Mouse (Mus musculus) kidney, adult 2 months (tissue): ENCODE results near the gene Smad1. TPM values are rescaled to one million over a fixed set of nuclear protein-coding genes. Genes with fewer than 3 reads are reported as not detected.

ENCODE experiments used
- DNase-seq: peaks from one replicate; pipeline ENCODE4 v3.0.0; 2021
- H3K27ac ChIP-seq: fragments of 200-500 bp; 2 replicates; pipeline ENCODE4 v1.5.1; 2012; ENCODE audit warnings: low read depth, low read length, control low read depth, inconsistent platforms; ENCODE audit not compliant: insufficient read depth
- H3K27me3 ChIP-seq: fragments of 200-500 bp; replicated peaks from 2 replicates; pipeline ENCODE4 v1.6.1; 2012; ENCODE audit warnings: mild to moderate bottlenecking, moderate library complexity, low read length, inconsistent platforms; ENCODE audit not compliant: control insufficient read depth, insufficient read depth
- H3K36me3 ChIP-seq: fragments of 200-500 bp; 2 replicates; pipeline ENCODE4 v1.6.1; 2012; ENCODE audit warnings: mild to moderate bottlenecking, moderate library complexity, low read length, inconsistent platforms; ENCODE audit not compliant: control insufficient read depth, insufficient read depth
- H3K4me1 ChIP-seq: fragments of 200-500 bp; 2 replicates; pipeline ENCODE4 v1.6.1; 2011; ENCODE audit warnings: low read length; ENCODE audit not compliant: control insufficient read depth, insufficient read depth
- H3K4me3 ChIP-seq: fragments of 200-500 bp; 2 replicates; pipeline ENCODE4 v1.5.1; 2011; ENCODE audit warnings: mild to moderate bottlenecking, low read depth, low read length, control low read depth; ENCODE audit not compliant: insufficient read depth
- CTCF ChIP-seq: fragments of 200-500 bp; conservative IDR thresholded peaks from 2 replicates; pipeline ENCODE4 v1.5.1; 2011; ENCODE audit warnings: low read depth, mild to moderate bottlenecking, control low read depth, low read length, moderate library complexity, mixed read lengths; ENCODE audit not compliant: insufficient read depth, insufficient read length
- POLR2A ChIP-seq: fragments of 200-500 bp; IDR thresholded peaks from one replicate; pipeline ENCODE4 v1.6.1; 2011; ENCODE audit warnings: low read depth, low read length, control low read depth
- WGBS: fragments of 180-500 bp; shearing (Covaris S2); methylation state at CpG from one replicate; pipeline ENCODE4 v1.1.7; 2018; 5-methylcytosine and 5-hydroxymethylcytosine counted together
- polyA plus RNA-seq: library from polyadenylated mRNA; depleted of rRNA; stranded (reverse); fragments of >200 nt; gene quantifications from 2 replicates; pipeline ENCODE4 v1.2.3, GENCODE M21; 2012

Gene Smad1
- polyA plus RNA-seq, 1 experiment, result 20.8 TPM

DNA sequence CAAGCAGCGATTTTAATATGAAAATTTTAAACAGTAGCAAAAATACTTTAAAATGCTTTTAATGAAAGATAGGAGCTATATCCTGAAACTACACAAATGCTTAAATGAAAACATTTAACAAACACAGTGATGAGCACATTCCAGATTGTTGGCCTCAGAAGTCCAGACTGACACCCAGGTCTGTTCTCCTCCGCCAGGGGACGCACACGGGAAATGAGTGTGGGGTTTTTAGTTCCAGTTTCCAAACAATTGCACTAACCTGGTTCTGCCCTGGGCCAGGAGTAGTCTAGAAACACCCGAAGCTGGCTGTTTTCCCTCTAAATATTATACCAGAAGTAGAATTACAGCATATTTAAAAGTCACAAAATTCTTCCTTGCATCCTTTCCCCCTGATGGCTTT, 99.6 kb downstream of the Smad1 start:
- Histone ChIP-seq H3K4me1 (peaks cover 3% of the 10 kb centered on the region; the same call in 1 of the 2 replicates), H3K4me3 (no peak overlapping the region), H3K36me3 (no peaks in the 10 kb centered on the region), H3K27me3 (no peaks in the 10 kb centered on the region), H3K27ac (no peak overlapping the region)
- WGBS, result 56% methylated on average over 5 of the region's 5 CpGs
- peak; percentile 35; the same call in 1 of the 2 replicates for TF ChIP-seq CTCF
- no peak for TF ChIP-seq POLR2A
- peak; percentile 39 for DNase-seq

DNA sequence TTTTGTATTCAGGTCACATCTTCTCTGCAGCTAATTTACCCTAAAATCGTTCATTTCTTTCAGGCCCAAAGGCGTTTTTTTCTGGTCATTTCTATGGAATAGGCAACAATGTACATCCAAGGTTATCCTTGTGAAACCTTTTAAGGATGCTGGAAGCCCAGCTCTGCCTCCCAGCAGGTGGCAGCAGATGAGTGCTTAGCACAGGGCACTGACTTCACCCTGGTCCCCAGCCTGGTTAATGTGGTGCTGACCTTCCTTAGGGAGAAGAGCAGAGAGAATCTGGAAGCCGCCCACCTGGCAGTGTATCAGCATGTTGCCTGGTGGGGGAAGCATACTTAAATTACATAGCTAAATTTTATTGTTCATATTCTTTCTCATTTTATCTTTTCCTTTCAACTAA, 101.6 kb downstream of the Smad1 start:
- Histone ChIP-seq H3K4me1 (peaks cover 7% of the 10 kb centered on the region; the same call in 1 of the 2 replicates), H3K36me3 (no peaks in the 10 kb centered on the region), H3K27me3 (no peaks in the 10 kb centered on the region), H3K27ac (no peak overlapping the region), H3K4me3 (no peak overlapping the region)
- DNase-seq, result peak; percentile 80
- TF ChIP-seq POLR2A (no peak), CTCF (peak; percentile 97)
- 24% methylated on average over 3 of the region's 3 CpGs for WGBS

DNA sequence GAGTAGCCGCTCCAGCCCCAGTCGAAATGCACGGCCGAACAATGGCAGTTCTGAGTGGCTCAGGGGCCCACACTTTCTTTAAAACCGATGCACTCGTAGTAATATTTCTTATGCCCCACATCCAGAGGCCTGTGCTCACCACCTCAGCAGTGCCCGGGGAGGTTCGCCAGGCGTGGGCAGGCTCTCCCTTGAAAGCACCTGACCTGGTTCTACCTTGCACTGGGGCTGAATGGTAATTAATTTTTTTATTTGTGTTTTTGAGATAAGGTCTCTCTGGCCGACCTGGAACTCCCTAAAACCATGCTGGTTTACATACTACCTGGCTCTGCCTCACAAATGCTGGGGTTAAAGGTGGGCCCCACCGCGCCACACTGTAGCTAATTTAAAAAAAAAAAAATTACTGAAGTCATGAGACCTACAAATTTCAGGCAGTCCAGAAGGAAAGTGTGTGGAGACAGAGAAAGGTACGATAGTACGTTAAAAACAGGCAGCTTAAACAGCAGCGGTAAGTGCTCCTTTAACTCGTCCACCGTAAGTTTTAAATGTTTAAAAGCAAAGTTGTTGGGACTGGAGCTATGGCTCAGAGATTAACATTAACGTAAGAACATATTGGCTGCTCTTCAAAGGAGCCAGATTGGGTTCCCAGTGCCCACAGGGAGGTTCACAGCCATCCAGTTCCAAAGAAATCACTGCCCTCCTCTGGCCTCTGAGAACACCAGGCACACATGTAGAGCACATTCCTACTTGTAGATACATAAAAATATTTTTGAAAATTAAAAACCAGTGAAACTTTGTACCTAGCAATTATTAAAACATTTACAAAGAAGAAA, 103.8 kb downstream of the Smad1 start:
- peak; percentile 25 for DNase-seq
- 11% methylated on average over 18 of the region's 18 CpGs for WGBS
- H3K36me3 ChIP-seq, result no peaks in the 10 kb centered on the region
- TF ChIP-seq CTCF (0 out of 2 replicates have a peak, but pooled peaks have one; percentile 8), POLR2A (no peak)
- peak overlapping the region; percentile 81 for H3K27ac ChIP-seq
- H3K4me3 ChIP-seq, result peak overlapping the region; percentile 69
- no peaks in the 10 kb centered on the region for H3K27me3 ChIP-seq
- peaks cover 7% of the 10 kb centered on the region; the same call in 1 of the 2 replicates for H3K4me1 ChIP-seq

DNA sequence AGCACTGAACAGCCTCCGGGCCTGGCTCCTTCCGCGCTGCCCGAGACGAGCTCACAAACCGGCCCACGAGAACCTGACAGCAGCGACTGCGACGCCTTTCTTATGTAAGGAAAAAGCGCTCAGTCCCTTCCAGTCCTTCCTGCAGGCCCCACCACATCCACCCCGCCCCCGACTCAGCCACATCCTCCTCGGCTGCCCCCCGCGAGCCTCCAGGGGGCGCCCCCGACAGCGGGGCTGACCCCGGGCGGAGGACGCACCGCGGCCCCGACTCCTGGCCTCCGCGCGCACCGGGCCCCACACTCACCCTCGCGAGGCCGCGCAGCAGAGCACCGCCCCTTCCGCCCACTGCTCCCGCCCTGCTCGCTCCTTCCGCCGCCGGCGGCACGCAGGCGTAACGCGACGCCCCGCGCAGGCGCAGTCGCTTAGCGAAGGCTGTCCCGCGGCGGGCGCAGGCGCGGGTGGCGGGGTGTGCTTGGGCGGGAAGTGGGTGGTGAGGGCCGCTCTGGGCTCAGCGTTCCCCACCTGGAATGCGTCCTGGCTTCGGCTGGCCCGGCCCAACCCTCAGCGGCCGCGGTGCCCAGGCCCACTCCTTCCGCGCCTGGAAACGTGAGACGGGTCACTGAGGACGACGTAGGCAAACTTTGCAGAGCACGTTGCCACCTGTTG, 104.6 kb downstream of the Smad1 start, which contains the start of gene Mmaa:
Gene Mmaa, minus strand, starts transcription at position 328 of the 666 bp plus-strand sequence.
- H3K36me3 ChIP-seq, result no peaks in the 10 kb centered on the region
- under 1% methylated on average over 73 of the region's 74 CpGs for WGBS
- peak within 1 kb of the TSS; percentile 72 for H3K4me3 ChIP-seq
- peak; percentile 98 for DNase-seq
- H3K27me3 ChIP-seq, result no peaks in the 10 kb centered on the region
- H3K4me1 ChIP-seq, result peaks cover 7% of the 10 kb centered on the region; the same call in 1 of the 2 replicates
- peak within 1 kb of the TSS; percentile 89 for H3K27ac ChIP-seq
- TF ChIP-seq POLR2A (peak; percentile 34), CTCF (peak; percentile 38)

DNA sequence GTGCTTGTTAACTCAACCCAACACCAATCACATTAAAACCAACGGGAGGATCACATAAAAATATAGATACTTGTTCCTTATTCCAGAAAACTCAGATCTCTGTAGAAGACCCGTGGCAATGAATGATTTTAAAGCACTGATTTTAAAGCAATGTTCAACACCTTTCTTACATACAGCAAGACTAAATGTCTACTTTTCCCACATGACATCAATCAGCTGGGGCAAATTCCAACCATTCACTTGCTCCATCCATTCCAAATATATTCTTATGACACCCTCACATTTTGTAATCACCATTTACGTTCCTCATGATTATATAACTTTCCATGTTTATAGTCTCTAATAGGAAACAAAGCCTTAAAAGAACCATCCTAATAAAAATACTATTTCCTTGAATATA, 105.5 kb downstream of the Smad1 start:
- H3K4me3 ChIP-seq, result peak overlapping the region; percentile 72; the same call in 1 of the 2 replicates

DNA sequence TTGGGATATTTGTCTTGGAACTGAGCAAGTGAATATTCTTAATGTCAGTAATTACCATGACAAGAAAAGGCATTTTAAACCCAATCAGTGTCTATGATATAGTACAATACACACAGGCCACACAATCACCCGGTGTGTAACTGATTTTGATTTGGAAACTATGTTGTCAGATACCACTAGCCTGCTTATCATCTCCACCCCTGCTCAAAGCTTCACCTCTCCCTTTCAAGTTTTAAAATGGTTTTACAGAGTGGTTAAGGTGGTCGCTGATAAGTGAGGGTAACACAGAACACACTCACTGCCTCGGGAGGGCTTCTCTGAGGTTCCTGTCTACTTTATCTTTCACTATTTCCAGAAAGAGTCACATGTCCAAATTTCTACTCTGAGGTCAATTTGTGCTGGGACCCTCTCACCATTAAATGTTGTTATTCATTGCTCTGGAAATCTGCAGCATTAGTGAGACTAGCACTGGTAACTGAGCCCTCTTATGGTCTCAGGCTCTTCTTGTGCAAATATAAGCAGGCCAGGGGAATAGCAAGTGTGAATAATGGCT, 106.5 kb downstream of the Smad1 start:
- TF ChIP-seq CTCF, result no peak
- DNase-seq, result no peak
- no peak overlapping the region for H3K27ac ChIP-seq
- WGBS, result 82% methylated on average over 3 of the region's 3 CpGs
- peaks cover 10% of the 10 kb centered on the region; the same call in 1 of the 2 replicates for H3K4me1 ChIP-seq
- H3K4me3 ChIP-seq, result no peak overlapping the region
- no peaks in the 10 kb centered on the region for H3K27me3 ChIP-seq
- no peaks in the 10 kb centered on the region for H3K36me3 ChIP-seq

More for the DNA sequence above, 105.5 kb downstream of the Smad1 start:
- Histone ChIP-seq H3K4me1 (peaks cover 7% of the 10 kb centered on the region; the same call in 1 of the 2 replicates), H3K36me3 (no peaks in the 10 kb centered on the region), H3K27me3 (no peaks in the 10 kb centered on the region), H3K27ac (no peak overlapping the region)
- no peak for DNase-seq
- 33% methylated on average over 3 of the region's 3 CpGs for WGBS
- no peak for TF ChIP-seq POLR2A
- no peak for TF ChIP-seq CTCF

DNA sequence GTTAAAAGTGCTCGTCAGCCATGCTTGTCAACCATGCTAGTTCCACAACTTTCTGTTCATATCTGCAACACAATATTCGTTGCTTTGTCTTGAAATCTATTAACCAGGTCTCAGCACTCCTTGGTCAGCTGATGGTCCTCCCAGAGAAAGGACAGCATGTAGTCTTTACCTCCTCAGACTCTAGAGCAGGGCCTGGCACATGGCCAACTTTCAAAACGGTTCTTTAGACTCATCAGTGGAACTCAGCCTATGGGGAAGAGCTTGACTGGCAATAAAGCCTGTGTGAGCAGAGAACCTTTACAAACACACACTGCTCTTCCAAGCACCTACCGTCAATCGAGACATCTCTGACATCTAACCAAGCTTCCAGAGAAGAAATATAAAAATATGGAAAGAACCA, 109.7 kb downstream of the Smad1 start:
- DNase-seq, result no peak
- no peaks in the 10 kb centered on the region for H3K36me3 ChIP-seq
- 61% methylated on average over 5 of the region's 5 CpGs for WGBS

More for the DNA sequence above, 109.7 kb downstream of the Smad1 start:
- H3K4me3 ChIP-seq, result no peak overlapping the region
- no peak for TF ChIP-seq CTCF
- TF ChIP-seq POLR2A, result no peak
- peaks cover 8% of the 10 kb centered on the region; the same call in 1 of the 2 replicates for H3K4me1 ChIP-seq
- no peak overlapping the region for H3K27ac ChIP-seq
- no peaks in the 10 kb centered on the region for H3K27me3 ChIP-seq
